Mouse (Mus musculus): ENCODE measurements around the gene Eif3i.

GRCm38 (mm10) chr4:129620419-129621282 lies 20.2 kb upstream of the Eif3i start:
- TF ChIP-seq CTCF (IDR thresholded peaks at IDR 0.05; ENCODE audit: control insufficient read depth, insufficient read depth, insufficient replicate concordance, low read depth, low read length) (no peak), POLR2A (IDR thresholded peaks at IDR 0.05; ENCODE audit: control insufficient read depth, low read depth, low read length) (no peak)

Measured in testis, adult 2 months (tissue).